Mouse (Mus musculus): ENCODE results near the gene Irf5.
"Not testable (repeated sequence)": the region's sequence is repeated elsewhere in the genome, so short reads cannot be mapped to it uniquely, and the experiment has no call there.

The Irf5 gene

GRCm38 (mm10) chr6:29527361-29528164 lies 1.1 kb downstream of the Irf5 start:
- DNase-seq: no peak

DNA sequence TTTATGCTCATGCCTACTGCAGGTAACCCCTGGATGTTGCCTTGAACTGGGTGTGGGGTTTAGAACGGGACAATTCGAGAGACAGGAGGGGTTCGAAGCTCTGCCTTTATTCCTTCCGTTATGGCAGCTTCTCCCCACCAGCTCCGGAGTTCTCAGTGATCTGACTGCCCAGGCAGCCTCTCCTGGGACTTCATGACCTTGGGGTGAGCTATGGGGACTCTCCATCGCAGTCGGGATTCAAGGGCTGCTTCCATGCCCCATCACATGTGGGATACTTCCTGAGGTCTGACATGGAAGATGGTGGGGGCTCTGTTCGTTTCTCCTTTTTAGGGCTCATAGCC lies 1.7 kb downstream of the Irf5 start:
- DNase-seq: no peak

DNA sequence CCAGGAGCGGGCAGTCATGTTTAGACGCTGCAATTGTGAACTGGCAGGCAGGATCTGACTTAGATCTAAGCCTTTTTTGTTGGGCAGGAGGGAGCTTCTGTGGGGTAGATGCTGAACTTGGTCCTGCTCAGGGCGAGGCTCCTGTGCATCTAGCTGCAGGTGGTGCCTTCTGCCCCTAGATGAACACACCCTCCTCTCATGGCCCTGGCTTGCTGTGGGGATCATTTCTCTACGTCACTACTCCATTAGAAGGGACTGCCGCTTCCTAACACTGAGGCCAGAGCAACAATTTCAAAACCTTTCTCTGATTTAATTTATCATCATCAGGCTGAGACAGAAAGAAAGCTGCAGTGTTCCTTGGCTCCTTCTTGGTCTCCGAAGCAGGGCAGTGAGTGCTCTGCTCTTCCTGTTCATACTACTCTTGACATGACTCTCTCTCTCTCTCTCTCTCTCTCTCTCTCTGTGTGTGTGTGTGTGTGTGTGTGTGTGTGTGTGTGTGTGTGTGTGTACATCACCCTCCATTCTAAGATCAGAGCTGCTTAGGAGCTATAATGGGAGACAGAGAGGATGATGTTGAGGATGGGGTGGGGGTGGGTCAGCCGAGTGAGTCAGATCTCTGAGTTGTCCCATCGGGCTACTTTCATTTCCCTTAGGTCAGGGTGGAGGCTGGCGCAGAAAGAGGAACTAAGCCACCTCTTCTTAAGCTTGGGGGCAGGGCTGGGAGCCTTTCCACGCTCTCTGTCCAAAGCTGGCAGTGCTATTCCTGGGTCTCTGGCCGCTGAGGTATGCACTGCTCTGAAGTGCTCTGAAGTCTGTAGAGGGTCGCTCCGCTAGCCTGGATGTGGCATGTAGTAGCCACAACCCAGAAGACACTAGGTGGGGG lies 2.4 kb downstream of the Irf5 start:
- no peak for DNase-seq

GRCm38 (mm10) chr6:29529444-29529820 lies 3.0 kb downstream of the Irf5 start:
- DNase-seq: no peak

GRCm38 (mm10) chr6:29530050-29530449 lies 3.6 kb downstream of the Irf5 start:
- no peak for DNase-seq

DNA sequence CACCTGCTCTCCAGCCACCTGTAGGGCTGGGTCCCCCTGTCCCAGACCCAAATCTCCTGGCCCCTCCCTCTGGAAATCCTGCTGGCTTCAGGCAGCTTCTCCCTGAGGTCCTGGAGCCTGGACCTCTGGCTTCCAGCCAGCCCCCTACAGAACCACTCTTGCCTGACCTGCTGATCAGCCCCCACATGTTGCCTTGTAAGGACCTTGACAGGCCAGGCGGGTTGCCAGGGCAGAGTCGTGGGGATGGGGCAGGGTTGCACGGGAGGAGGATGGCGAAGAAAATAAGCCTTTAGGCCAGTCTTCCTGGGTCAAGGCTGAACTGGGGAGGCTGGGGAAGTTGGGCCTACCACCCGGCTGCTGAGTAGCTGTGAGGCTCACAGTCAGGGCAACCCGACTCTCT lies 8.9 kb downstream of the Irf5 start:
- peak; percentile 74 for DNase-seq

- no peak for DNase-seq
These were observed 10.3 kb downstream of the Irf5 start for GRCm38 (mm10) chr6:29536651-29537193.

- no peak for DNase-seq
These were observed 10.8 kb downstream of the Irf5 start for GRCm38 (mm10) chr6:29537221-29537620.

DNA sequence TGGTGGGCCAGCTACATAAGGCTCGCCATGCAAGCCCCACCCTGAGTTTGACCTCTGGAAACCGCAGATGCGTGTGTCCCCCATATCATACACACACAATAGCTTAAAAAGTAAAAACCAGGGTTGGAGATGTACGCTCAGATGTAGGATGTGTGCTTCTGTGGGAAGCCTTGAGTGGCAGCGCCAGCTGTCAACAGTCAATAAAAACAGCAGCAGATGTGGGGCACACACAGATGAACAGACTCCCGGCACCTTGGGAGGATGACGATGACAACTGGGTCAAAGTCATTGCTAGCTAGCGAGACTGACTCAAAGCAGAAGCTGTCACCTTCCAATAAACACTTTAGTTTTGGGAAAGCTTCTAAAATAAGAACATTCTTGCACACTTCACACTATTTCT lies 13.1 kb downstream of the Irf5 start:
- DNase-seq: no peak

- no peak for DNase-seq
These were observed 13.8 kb downstream of the Irf5 start for GRCm38 (mm10) chr6:29540223-29540622.

- DNase-seq: no peak
These were observed 14.5 kb downstream of the Irf5 start for GRCm38 (mm10) chr6:29540956-29541355.

DNA sequence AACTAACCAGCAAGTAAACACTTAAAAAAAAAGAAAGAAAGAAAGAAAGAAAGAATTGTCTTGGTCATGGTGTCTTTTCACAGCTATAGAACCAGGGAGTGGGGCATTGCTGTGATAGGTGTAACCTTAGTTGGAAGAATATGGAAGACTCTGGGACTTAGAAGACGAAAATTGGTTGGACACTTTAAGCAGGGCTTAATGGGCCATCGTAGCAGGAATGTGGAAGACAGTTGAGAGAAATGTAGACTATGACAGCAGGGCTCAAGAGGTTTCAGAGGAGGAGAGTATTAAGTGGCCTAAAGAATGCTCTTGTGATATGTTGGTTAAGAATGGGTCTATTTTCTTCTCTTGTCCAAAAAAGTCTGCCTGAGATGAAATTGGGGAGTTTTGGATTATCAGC lies 19.2 kb downstream of the Irf5 start:
- no peak for DNase-seq

- DNase-seq: no peak
These were observed 21.2 kb downstream of the Irf5 start for GRCm38 (mm10) chr6:29547582-29547981.

DNA sequence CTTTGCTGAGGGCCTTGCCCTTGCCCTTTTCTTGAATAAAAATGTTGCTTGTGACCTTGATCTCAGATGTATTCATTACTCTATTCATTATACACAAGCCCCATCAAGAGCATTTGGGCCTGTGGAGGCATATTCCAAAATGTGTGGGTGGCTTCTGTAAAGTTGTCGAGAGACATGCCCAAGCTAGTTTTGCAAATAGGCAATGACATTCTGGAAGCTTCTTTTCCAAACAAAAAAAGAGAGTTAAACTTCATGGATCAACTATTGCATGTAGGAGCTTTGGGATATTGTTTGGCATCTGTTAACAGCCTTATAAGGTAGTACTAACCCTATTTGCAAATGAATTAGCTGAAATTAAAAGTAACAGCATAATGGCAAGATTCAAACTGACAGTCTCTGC lies 21.7 kb downstream of the Irf5 start:
- no peak for DNase-seq

- no peak for DNase-seq
These were observed 26.1 kb downstream of the Irf5 start for GRCm38 (mm10) chr6:29552526-29552925.

- no peak for DNase-seq
These were observed 30.7 kb downstream of the Irf5 start for GRCm38 (mm10) chr6:29557112-29557511.

DNA sequence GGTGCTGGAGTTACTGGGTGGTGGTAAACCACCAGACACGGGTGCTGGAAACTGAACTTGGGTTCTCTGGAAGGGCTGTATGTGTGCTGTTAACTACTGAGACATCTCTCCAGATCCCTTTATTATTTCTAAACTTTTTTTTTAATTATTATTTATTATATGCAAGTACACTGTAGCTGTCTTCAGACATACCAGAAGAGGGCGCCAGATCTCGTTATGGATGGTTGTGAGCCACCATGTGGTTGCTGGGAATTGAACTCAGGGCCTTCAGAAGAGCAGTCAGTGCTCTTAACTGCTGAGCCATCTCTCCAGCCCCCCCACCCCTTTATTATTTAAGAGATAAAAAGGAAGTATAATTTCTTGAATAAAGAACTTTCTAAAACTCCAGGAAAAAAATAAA lies 50.0 kb downstream of the Irf5 start:
- DNase-seq: not testable (repeated sequence)

GRCm38 (mm10) chr6:29580770-29581169 lies 54.3 kb downstream of the Irf5 start:
- no peak for DNase-seq

DNA sequence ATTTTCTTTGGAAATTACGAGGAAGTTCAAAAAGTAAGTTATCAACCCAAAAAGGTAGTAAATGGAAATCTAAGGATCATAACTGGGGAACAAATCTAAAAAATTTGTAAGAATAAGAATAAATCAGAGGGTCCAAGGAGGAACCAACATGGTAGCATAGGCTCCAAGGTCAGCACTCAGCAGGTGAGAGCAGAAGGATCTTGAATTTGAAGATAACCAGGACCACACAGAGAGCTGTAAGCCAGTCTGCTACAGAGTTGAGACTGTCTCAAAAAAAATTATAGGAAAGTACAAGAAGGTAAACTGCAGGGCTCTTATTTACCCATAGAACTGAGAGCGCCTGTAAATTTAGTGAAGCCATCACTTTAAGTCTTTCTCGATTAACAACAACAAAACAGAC lies 54.8 kb downstream of the Irf5 start:
- no peak for DNase-seq

All from kidney, postnatal 10 days (tissue).